Mouse (Mus musculus) myocyte (in vitro differentiated cells): ENCODE measurements around the gene Serpinb9. TPM values are rescaled to one million over a fixed set of nuclear protein-coding genes. Genes with fewer than 3 reads are reported as not detected.

Experiments used
- H3K27me3 ChIP-seq: one replicate; pipeline ENCODE4 v1.6.1; 2011; ENCODE audit not compliant: control insufficient read depth, insufficient read depth, insufficient read length
- H3K36me3 ChIP-seq: one replicate; pipeline ENCODE4 v1.6.1; 2011; ENCODE audit not compliant: control insufficient read depth, insufficient read depth
- H3K4me2 ChIP-seq: one replicate; pipeline ENCODE4 v1.6.1; 2011; ENCODE audit warnings: low read depth, control low read depth
- H3K4me3 ChIP-seq: one replicate; pipeline ENCODE4 v1.5.1; 2011; ENCODE audit warnings: mild to moderate bottlenecking, control low read depth, moderate library complexity
- H3K79me2 ChIP-seq: one replicate; pipeline ENCODE4 v1.6.1; 2011; ENCODE audit not compliant: control insufficient read depth, insufficient read depth
- H3ac ChIP-seq: one replicate; pipeline ENCODE4 v1.6.1; 2011; ENCODE audit not compliant: control insufficient read depth, insufficient read length
- CEBPB ChIP-seq: IDR thresholded peaks from 2 replicates; pipeline ENCODE4 v1.6.1; 2011; ENCODE audit warnings: mild to moderate bottlenecking, moderate library complexity; ENCODE audit not compliant: poor library complexity, insufficient read depth, severe bottlenecking
- E2F4 ChIP-seq: IDR thresholded peaks from one replicate; pipeline ENCODE4 v1.6.1; 2011; ENCODE audit warnings: mild to moderate bottlenecking, control low read depth, moderate library complexity; ENCODE audit not compliant: insufficient read depth
- MAX ChIP-seq: IDR thresholded peaks from one replicate; pipeline ENCODE4 v1.6.1; 2011; ENCODE audit warnings: low read depth, mild to moderate bottlenecking, control low read depth
- MYOD1 ChIP-seq, 3 experiments: IDR thresholded peaks; one replicate each; pipeline ENCODE4 v1.6.1; 2011; ENCODE audit warnings: control low read depth in 2 of 3, low read depth in 2 of 3, mild to moderate bottlenecking in 2 of 3, moderate library complexity in 1 of 3; ENCODE audit not compliant: insufficient read length in 2 of 3, control insufficient read depth in 1 of 3
- MYOG ChIP-seq, 3 experiments: IDR thresholded peaks; one replicate each; pipeline ENCODE4 v1.6.1; 2011; ENCODE audit warnings: control low read depth in 2 of 3, low read depth in 2 of 3, mild to moderate bottlenecking in 2 of 3; ENCODE audit not compliant: insufficient read length in 2 of 3, control insufficient read depth in 1 of 3, insufficient read depth in 1 of 3
- POLR2A ChIP-seq: IDR thresholded peaks from one replicate; pipeline ENCODE4 v1.6.1; 2011; ENCODE audit warnings: low read depth, mild to moderate bottlenecking, control low read depth, moderate library complexity; ENCODE audit not compliant: insufficient read length
- POLR2AphosphoS2 ChIP-seq: IDR thresholded peaks from one replicate; pipeline ENCODE4 v1.6.1; 2011; ENCODE audit warnings: low read depth, control low read depth; ENCODE audit not compliant: insufficient read length
- REST ChIP-seq: IDR thresholded peaks from one replicate; pipeline ENCODE4 v1.6.1; 2011; ENCODE audit warnings: mild to moderate bottlenecking, control low read depth, moderate library complexity; ENCODE audit not compliant: insufficient read depth, insufficient read length
- SRF ChIP-seq: IDR thresholded peaks from one replicate; pipeline ENCODE4 v1.6.1; 2011; ENCODE audit warnings: low read depth; ENCODE audit not compliant: control insufficient read depth, insufficient read length
- TCF12 ChIP-seq: IDR thresholded peaks from one replicate; pipeline ENCODE4 v1.6.1; 2011; ENCODE audit warnings: mild to moderate bottlenecking, control low read depth; ENCODE audit not compliant: poor library complexity, insufficient read depth, severe bottlenecking
- TCF3 ChIP-seq: IDR thresholded peaks from one replicate; pipeline ENCODE4 v1.6.1; 2011; ENCODE audit warnings: low read depth, control low read depth; ENCODE audit not compliant: insufficient read length
- USF1 ChIP-seq: IDR thresholded peaks from one replicate; pipeline ENCODE4 v1.6.1; 2011; ENCODE audit warnings: low read depth, mild to moderate bottlenecking, control low read depth, moderate library complexity
- polyA plus RNA-seq: library from polyadenylated mRNA; unstranded; fragments of >200 nt; fragmentation: generic; extraction: Trizol; gene quantifications from one replicate; pipeline ENCODE4 v1.2.1, GENCODE M21; 2012; ENCODE audit warnings: missing spikeins

The Serpinb9 gene
- polyA plus RNA-seq, 1 experiment: 7.2 TPM

- Histone ChIP-seq H3ac (no peak overlapping the region), H3K79me2 (no peaks in the 10 kb centered on the region), H3K4me3 (no peak overlapping the region), H3K4me2 (no peak overlapping the region), H3K36me3 (no peaks in the 10 kb centered on the region), H3K27me3 (no peaks in the 10 kb centered on the region)
- TF ChIP-seq REST (no peak), CEBPB (no peak), MAX (no peak), USF1 (no peak), MYOG (IDR thresholded peaks at IDR 0.05; ENCODE audit: control insufficient read depth in 1 of 3, insufficient read depth in 1 of 3, insufficient read length in 2 of 3, low read depth in 2 of 3) (no peak), TCF3 (no peak), POLR2A (no peak), SRF (no peak), E2F4 (no peak), POLR2AphosphoS2 (no peak), MYOD1 (IDR thresholded peaks at IDR 0.05; ENCODE audit: control insufficient read depth in 1 of 3, insufficient read length in 2 of 3, low read depth in 2 of 3) (no peak), TCF12 (no peak)
Observed at GRCm38 (mm10) chr13:33001341-33001740, 1.7 kb upstream of the Serpinb9 start.

GRCm38 (mm10) chr13:33003523-33004413, 718 bp downstream of the Serpinb9 start:
- Histone ChIP-seq H3K4me2 (peak overlapping the region; percentile 90), H3K36me3 (peaks cover 1% of the 10 kb centered on the region), H3K4me3 (peak overlapping the region; percentile 24), H3ac (no peak overlapping the region), H3K27me3 (no peaks in the 10 kb centered on the region), H3K79me2 (no peaks in the 10 kb centered on the region)
- no peak for TF ChIP-seq POLR2A
- TF ChIP-seq E2F4: no peak
- no peak for TF ChIP-seq CEBPB
- TF ChIP-seq MAX: no peak
- no peak for TF ChIP-seq POLR2AphosphoS2
- TF ChIP-seq TCF12: no peak
- no peak for TF ChIP-seq MYOG (IDR thresholded peaks at IDR 0.05; ENCODE audit: control insufficient read depth in 1 of 3, insufficient read depth in 1 of 3, insufficient read length in 2 of 3, low read depth in 2 of 3)
- TF ChIP-seq SRF: no peak
- TF ChIP-seq MYOD1 (IDR thresholded peaks at IDR 0.05; ENCODE audit: control insufficient read depth in 1 of 3, insufficient read length in 2 of 3, low read depth in 2 of 3): no peak
- no peak for TF ChIP-seq REST
- TF ChIP-seq USF1: no peak

DNA sequence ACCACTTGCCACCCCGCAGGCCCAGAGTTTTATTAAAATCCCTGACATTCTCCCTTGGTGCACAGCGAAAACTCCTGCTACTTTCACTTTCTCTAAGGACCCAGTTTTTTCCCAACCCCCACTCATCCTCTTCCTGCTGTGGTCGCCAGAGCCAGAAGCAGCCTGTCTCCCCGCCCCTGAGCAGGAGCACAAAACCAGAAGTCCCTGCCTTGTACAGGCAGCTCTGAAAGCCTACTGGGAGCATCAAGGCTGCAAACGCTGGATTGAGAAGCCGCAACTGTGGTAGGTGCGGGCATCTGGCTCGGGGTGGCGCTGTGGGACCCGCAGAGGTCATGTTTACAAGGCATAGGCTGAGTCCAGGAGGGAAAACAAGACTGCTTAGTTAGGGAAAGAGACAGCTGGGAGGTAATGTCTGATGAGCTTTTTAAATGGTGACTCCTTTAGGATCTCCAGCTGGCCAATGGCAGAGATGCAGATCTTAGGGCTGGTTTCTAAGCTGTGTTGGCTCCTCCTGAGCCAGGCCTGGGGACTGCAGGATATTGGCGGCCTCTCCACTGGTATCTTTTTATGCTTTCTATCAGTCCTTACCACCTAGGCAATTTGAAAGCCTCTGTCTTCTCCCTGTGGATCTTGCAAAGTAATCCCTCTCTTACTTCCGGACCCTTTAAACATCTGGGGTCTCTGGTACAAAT, 1.5 kb downstream of the Serpinb9 start:
- no peaks in the 10 kb centered on the region for H3K27me3 ChIP-seq
- H3K4me3 ChIP-seq: peak overlapping the region; percentile 24
- H3K36me3 ChIP-seq: peaks cover 9% of the 10 kb centered on the region
- peak overlapping the region; percentile 90 for H3K4me2 ChIP-seq
- no peaks in the 10 kb centered on the region for H3K79me2 ChIP-seq
- no peak overlapping the region for H3ac ChIP-seq
- TF ChIP-seq SRF (no peak), POLR2AphosphoS2 (peak; percentile 13), MYOD1 (IDR thresholded peaks at IDR 0.05; ENCODE audit: control insufficient read depth in 1 of 3, insufficient read length in 2 of 3, low read depth in 2 of 3) (peak in 2 of 3 experiments; percentile 27 to 31), MYOG (IDR thresholded peaks at IDR 0.05; ENCODE audit: control insufficient read depth in 1 of 3, insufficient read depth in 1 of 3, insufficient read length in 2 of 3, low read depth in 2 of 3) (peak in 1 of 3 experiments; percentile 52)

- 0 out of 2 replicates have a peak, but pooled peaks have one; percentile 46 for TF ChIP-seq CEBPB
- no peak for TF ChIP-seq TCF12
- Histone ChIP-seq H3K27me3 (no peaks in the 10 kb centered on the region), H3K4me2 (peak overlapping the region; percentile 90), H3K36me3 (peaks cover 9% of the 10 kb centered on the region), H3ac (no peak overlapping the region), H3K79me2 (no peaks in the 10 kb centered on the region), H3K4me3 (peak overlapping the region; percentile 24)
Observed at GRCm38 (mm10) chr13:33005501-33006075, 2.5 kb downstream of the Serpinb9 start.

DNA sequence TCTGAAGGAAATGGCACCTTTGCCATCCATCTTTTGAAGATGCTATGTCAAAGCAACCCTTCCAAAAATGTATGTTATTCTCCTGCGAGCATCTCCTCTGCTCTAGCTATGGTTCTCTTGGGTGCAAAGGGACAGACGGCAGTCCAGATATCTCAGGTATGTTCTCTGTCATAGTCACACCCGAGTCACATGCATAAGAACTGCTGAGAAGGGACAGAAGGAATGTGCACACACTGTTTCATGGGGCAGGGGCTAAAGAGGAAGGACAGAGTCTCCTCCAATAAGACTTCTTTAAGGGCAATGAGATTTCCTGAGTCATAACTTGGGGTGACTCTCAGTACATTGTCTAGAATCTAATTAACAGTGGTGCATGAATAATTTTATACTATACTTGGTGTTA, 3.5 kb downstream of the Serpinb9 start:
- Histone ChIP-seq H3K36me3 (peaks cover 13% of the 10 kb centered on the region), H3ac (no peak overlapping the region), H3K4me2 (peak overlapping the region; percentile 14), H3K4me3 (no peak overlapping the region), H3K27me3 (no peaks in the 10 kb centered on the region), H3K79me2 (no peaks in the 10 kb centered on the region)
- TF ChIP-seq TCF12 (no peak), MYOD1 (IDR thresholded peaks at IDR 0.05; ENCODE audit: control insufficient read depth in 1 of 3, insufficient read length in 2 of 3, low read depth in 2 of 3) (no peak), POLR2AphosphoS2 (no peak), CEBPB (no peak), REST (no peak)
